Mouse (Mus musculus) gastrocnemius, adult 2 months (tissue): ENCODE results near the gene B4gat1. TPM values are rescaled to one million over a fixed set of nuclear protein-coding genes. Genes with fewer than 3 reads are reported as not detected.
A peak's percentile ranks its signal among the peaks of the same experiment; 100 is the strongest.
"Not testable (repeated sequence)": the region's sequence is repeated elsewhere in the genome, so short reads cannot be mapped to it uniquely, and the experiment has no call there.

Experiments
- DNase-seq: peaks from one replicate; pipeline ENCODE4 v3.0.0; 2022
- H3K27ac ChIP-seq: fragments of 200-600 bp; 2 replicates; pipeline ENCODE4 v1.8.1; 2022; ENCODE audit warnings: mild to moderate bottlenecking
- H3K4me3 ChIP-seq: fragments of 200-600 bp; 2 replicates; pipeline ENCODE4 v1.8.1; 2022; ENCODE audit warnings: mild to moderate bottlenecking, moderate library complexity
- CTCF ChIP-seq: fragments of 200-600 bp; IDR thresholded peaks from 2 replicates; pipeline ENCODE4 v1.8.1; 2022; ENCODE audit warnings: antibody characterized with exemption, mild to moderate bottlenecking, moderate library complexity
- intact Hi-C: fragments of 180-260 bp; cut with DNase I; formaldehyde crosslinking; loops from one replicate; pipeline ENCODE4 v1.15.1; 2025
- total RNA-seq, 2 experiments: library from RNA; stranded (reverse); gene quantifications; 2 replicates each; pipeline ENCODE4 v1.2.3; 2021

B4gat1 gene
- total RNA-seq, 2 experiments from 2014 or later = 20.0 to 22.4 TPM

DNA sequence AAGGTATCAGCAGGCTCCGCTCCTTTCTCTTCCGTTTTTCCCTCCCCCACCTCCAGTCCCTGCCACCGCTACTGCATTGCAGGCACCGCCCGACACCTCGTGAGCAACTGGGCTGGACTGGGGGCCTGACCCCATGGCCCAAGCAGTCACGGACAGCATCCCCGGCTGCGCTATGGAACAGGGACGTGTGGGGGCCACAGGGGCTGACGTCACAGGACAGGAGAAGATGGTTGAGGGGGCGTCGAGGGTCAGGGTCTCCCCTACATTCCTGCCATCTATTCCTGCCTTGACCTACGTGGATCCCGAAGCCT is 46.2 kb downstream of the B4gat1 start:
- intact Hi-C loops = loop anchor here (5.0 kb wide), 1 partner anchor 42 kb away; the partner anchor contains the start of gene Brms1
- no peak overlapping the region for H3K27ac ChIP-seq
- peak overlapping the region; percentile 72 for H3K4me3 ChIP-seq
- TF ChIP-seq CTCF = no peak
- DNase-seq = no peak

DNA sequence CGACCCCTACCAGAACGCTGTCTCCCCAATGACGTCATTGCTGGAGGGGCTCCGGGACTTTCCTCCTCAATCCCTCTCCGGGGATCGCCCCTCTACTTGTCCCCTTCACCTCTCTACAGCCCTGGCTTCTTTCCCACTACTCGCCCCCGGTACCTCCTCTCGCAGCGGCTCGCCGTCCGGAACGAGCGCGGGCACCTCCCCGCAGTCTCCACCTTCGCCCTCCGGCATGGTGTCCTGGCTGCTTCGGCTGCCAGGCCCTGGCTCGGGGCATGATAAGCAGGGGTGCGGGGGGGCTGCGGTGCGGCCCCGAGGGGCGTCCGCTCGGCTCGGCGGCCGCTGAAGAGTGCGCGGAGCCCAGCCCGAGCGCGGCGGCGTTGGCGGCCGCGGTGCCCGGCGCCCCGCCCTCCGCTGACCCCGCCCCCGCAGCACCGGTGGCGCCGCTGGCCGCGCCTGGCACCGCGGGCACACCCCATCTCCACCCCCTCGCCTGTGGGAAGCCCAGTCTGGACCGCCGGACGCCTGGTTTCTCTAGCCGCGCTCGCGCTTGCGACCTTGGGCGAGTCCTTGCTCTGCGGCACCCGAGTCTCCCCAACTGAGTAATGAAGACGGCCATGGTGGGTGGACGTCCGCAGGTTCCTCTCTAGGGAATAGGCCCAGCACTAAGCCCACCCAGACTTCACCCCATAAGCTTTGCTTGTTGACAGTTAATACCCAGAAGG is 46.7 kb downstream of the B4gat1 start, which contains the start of gene Tmem151a:
Tmem151a (minus strand) TSS at position 387 of the 719 bp plus-strand sequence.
- Histone ChIP-seq H3K4me3 (peak within 1 kb of the TSS; percentile 72), H3K27ac (no peak within 1 kb of the TSS)
- DNase-seq = peak; percentile 66
- TF ChIP-seq CTCF = no peak
- intact Hi-C loops = loop anchor here (5.0 kb wide), 1 partner anchor 43 kb away; the partner anchor contains the start of gene Brms1

DNA sequence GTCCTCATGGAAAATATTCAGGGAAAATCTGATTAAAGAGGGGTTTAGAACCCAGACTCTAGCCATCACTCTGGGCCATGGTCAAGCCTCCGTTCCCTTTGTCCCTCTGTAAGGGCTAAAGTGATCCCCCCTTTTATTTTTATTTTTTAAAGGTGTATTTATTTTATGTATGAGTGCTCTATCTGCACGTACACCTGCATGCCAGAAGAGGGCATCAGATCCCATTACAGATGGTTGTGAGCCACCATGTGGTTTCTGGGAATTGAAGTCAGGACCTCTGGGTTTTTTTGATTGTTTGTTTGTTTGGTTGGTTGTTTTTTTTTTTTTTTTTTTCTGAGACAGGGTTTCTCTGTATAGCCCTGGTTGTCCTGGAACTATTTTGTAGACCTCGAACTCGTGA is 47.9 kb downstream of the B4gat1 start:
- DNase-seq, H3K27ac ChIP-seq, H3K4me3 ChIP-seq: not testable (repeated sequence)
- intact Hi-C loops = loop anchor here (5.0 kb wide), 1 partner anchor 44 kb away; the partner anchor contains the start of gene Brms1

DNA sequence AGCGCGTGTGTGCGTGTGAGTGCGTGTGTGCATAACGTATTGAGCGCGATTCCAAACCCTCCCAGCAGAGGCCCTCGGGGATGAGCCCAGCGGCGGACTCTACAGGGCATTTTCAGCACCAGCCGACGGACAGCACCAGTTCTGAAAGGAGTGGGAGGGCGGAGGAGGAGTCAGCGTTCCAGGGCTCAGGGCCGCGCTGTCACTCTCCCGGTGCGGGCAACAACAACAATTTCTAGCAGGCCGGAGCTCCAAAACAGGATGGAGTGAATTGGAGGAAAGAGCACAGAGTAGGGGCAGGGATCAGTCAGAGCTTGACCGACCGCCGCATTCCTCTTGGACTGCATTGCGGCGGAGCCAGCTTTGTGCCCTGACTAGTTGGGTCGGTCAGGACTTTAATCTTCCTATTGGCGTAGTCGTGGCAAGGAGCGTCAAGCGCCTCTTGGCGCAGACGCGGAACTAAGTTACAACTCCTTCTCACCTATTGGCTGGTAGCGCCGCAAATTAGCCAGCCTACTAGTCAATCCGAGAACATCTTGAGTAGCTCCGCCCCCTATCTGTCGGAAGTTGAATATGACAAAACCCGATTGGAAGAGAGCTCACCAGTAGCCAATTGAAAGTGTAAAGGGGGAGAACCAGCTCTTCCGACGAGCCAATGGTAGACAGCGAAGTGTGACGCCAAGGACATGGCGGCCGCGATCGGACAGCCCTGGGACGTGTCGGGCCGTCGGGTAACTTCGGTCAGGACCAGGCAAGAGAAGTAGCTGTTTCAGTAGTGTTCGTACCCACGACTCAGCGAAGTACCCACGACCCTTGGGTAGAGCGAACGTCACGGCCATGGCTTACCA is 49.5 kb downstream of the B4gat1 start, which contains the start of gene Yif1a:
Yif1a (plus strand) TSS at position 655 of the 845 bp plus-strand sequence.
- intact Hi-C loops = loop anchor here (5.0 kb wide), 1 partner anchor 46 kb away; the partner anchor contains the start of gene Brms1
- Histone ChIP-seq H3K27ac (peak within 1 kb of the TSS; percentile 95), H3K4me3 (peak within 1 kb of the TSS; percentile 86)
- TF ChIP-seq CTCF = peak; percentile 60
- DNase-seq = peak; percentile 93

DNA sequence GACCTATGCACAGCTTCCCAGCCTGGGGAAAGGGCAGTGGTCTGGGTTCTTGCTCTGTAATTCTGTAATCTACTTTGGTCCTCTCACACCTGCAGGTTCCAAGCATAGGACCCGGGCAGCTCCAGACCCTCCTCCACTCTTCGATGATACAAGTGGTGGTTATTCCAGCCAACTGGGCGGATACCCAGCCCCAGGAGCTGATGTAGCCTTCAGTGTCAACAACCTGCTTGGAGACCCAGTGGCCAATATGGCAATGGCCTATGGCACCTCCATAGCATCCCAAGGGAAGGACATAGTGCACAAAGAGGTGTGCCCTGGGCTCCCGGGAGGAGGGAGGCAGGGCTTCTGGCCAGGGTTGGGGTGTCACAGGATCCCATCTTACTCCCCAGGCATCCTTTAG is 50.7 kb downstream of the B4gat1 start:
- no peak for DNase-seq
- Histone ChIP-seq H3K27ac (no peak overlapping the region), H3K4me3 (peak overlapping the region; percentile 86)
- no peak for TF ChIP-seq CTCF
- intact Hi-C loops = loop anchor here (5.0 kb wide), 1 partner anchor 47 kb away; the partner anchor contains the start of gene Brms1

Other genes starting within 250 kb of the B4gat1 start
- 10 to 100 TPM; 32.1 to 35.5 TPM for gene Rbm4, start 244.9 kb upstream of the B4gat1 start, total RNA-seq
- 10 to 100 TPM; 11.3 to 14.0 TPM for gene Gm21992, start 227.2 kb upstream of the B4gat1 start, total RNA-seq
- 10 to 100 TPM; 10.4 to 13.6 TPM for gene Rbm14, start 227.2 kb upstream of the B4gat1 start, total RNA-seq
- 10 to 100 TPM; 17.4 to 24.8 TPM for gene Ccs, start 199.5 kb upstream of the B4gat1 start, total RNA-seq
- gene Ccdc87, start 199.5 kb upstream of the B4gat1 start, total RNA-seq = not detected
- 10 to 100 TPM; 24.8 to 41.9 TPM for gene Ctsf, start 183.7 kb upstream of the B4gat1 start, total RNA-seq
- over 10,000 TPM in 1 of 2 experiments, 1,000 to 10,000 TPM in 1; 5,071 to 10,315 TPM for gene Actn3, start 160.9 kb upstream of the B4gat1 start, total RNA-seq
- gene Zdhhc24, start 160.2 kb upstream of the B4gat1 start, total RNA-seq = 1 to 10 TPM; 2.0 to 2.6 TPM
- 1 to 10 TPM; 1.5 to 2.1 TPM for gene Bbs1, start 132.2 kb upstream of the B4gat1 start, total RNA-seq
- gene Dpp3, start 110.5 kb upstream of the B4gat1 start, total RNA-seq = 10 to 100 TPM; 11.2 to 16.6 TPM
- 1 to 10 TPM; 1.5 to 2.1 TPM for gene Peli3, start 95.7 kb upstream of the B4gat1 start, total RNA-seq
- 10 to 100 TPM; 59.3 to 64.5 TPM for gene Mrpl11, start 76.7 kb upstream of the B4gat1 start, total RNA-seq
- under 1 TPM in 1 of 2 experiments, not detected in 1; 0.13 TPM for gene Npas4, start 48.5 kb upstream of the B4gat1 start, total RNA-seq
- 1 to 10 TPM; 6.0 to 8.6 TPM for gene Slc29a2, start 15.0 kb upstream of the B4gat1 start, total RNA-seq
- under 1 TPM; 0.46 to 0.59 TPM for gene AC124502.3, start 65 bp downstream of the B4gat1 start, total RNA-seq
- 10 to 100 TPM; 14.7 to 15.1 TPM for gene Brms1, start 2.5 kb downstream of the B4gat1 start, total RNA-seq
- 1 to 10 TPM in 1 of 2 experiments, under 1 TPM in 1; 0.99 to 1.3 TPM for gene Rin1, start 11.7 kb downstream of the B4gat1 start, total RNA-seq
- gene Cd248, start 29.3 kb downstream of the B4gat1 start, total RNA-seq = 10 to 100 TPM in 1 of 2 experiments, 1 to 10 TPM in 1; 9.5 to 15.1 TPM
- not detected for gene Tmem151a, start 46.7 kb downstream of the B4gat1 start, total RNA-seq
- gene Yif1a, start 49.7 kb downstream of the B4gat1 start, total RNA-seq = 10 to 100 TPM; 41.2 to 53.8 TPM
- under 1 TPM in 1 of 2 experiments, not detected in 1; 0.17 TPM for gene Cnih2, start 59.7 kb downstream of the B4gat1 start, total RNA-seq
- 100 to 1,000 TPM; 112 to 128 TPM for gene Rab1b, start 68.2 kb downstream of the B4gat1 start, total RNA-seq
- gene Klc2, start 79.7 kb downstream of the B4gat1 start, total RNA-seq = 10 to 100 TPM; 54.7 to 56.9 TPM
- 1 to 10 TPM; 5.2 to 8.5 TPM for gene Pacs1, start 234.3 kb downstream of the B4gat1 start, total RNA-seq